Mouse (Mus musculus): ENCODE measurements around the gene Gca. TPM values are rescaled to one million over a fixed set of nuclear protein-coding genes. Genes with fewer than 3 reads are reported as not detected.

Gene Gca
- polyA plus RNA-seq, 1 experiment: 17.3 TPM

GRCm38 (mm10) chr2:62643405-62644305, 20.4 kb upstream of the Gca start:
- TF ChIP-seq CTCF (IDR thresholded peaks at IDR 0.05; ENCODE audit: control insufficient read depth, insufficient read depth, low read length): peak; percentile 85
- no peak for TF ChIP-seq POLR2A (IDR thresholded peaks at IDR 0.05; ENCODE audit: borderline replicate concordance, control insufficient read depth, low read depth, low read length)
- 43% methylated on average over 21 of the region's 21 CpGs for WGBS
- H3K4me1 ChIP-seq (ENCODE audit: control insufficient read depth, insufficient read depth, low read length): no peaks in the 10 kb centered on the region
- no peak overlapping the region for H3K27ac ChIP-seq (ENCODE audit: control insufficient read depth, insufficient read depth, low read depth, low read length, poor library complexity)
- peak overlapping the region; percentile 58 for H3K4me3 ChIP-seq (replicated peaks; ENCODE audit: control insufficient read depth, low read depth, low read length)

GRCm38 (mm10) chr2:62644891-62645290, 19.2 kb upstream of the Gca start:
- Histone ChIP-seq H3K4me1 (ENCODE audit: control insufficient read depth, insufficient read depth, low read length) (no peaks in the 10 kb centered on the region), H3K4me3 (replicated peaks; ENCODE audit: control insufficient read depth, low read depth, low read length) (peak overlapping the region; percentile 71), H3K27ac (ENCODE audit: control insufficient read depth, insufficient read depth, low read depth, low read length, poor library complexity) (no peak overlapping the region)
- TF ChIP-seq CTCF (IDR thresholded peaks at IDR 0.05; ENCODE audit: control insufficient read depth, insufficient read depth, low read length) (no peak), POLR2A (IDR thresholded peaks at IDR 0.05; ENCODE audit: borderline replicate concordance, control insufficient read depth, low read depth, low read length) (no peak)
- 67% methylated on average over 5 of the region's 5 CpGs for WGBS

- no peak for TF ChIP-seq POLR2A (IDR thresholded peaks at IDR 0.05; ENCODE audit: borderline replicate concordance, control insufficient read depth, low read depth, low read length)
- TF ChIP-seq CTCF (IDR thresholded peaks at IDR 0.05; ENCODE audit: control insufficient read depth, insufficient read depth, low read length): no peak
- peak overlapping the region; percentile 92 for H3K27ac ChIP-seq (ENCODE audit: control insufficient read depth, insufficient read depth, low read depth, low read length, poor library complexity)
These were observed 18.6 kb upstream of the Gca start for GRCm38 (mm10) chr2:62645475-62645874.

GRCm38 (mm10) chr2:62646014-62646645, 18.0 kb upstream of the Gca start, which contains the start of gene Ifih1:
Gene Ifih1 (minus strand): TSS chr2:62646255.
- under 1% methylated on average over 30 of the region's 30 CpGs for WGBS
- H3K27ac ChIP-seq (ENCODE audit: control insufficient read depth, insufficient read depth, low read depth, low read length, poor library complexity): peak within 1 kb of the TSS; percentile 92
- no peaks in the 10 kb centered on the region for H3K4me1 ChIP-seq (ENCODE audit: control insufficient read depth, insufficient read depth, low read length)
- H3K4me3 ChIP-seq (replicated peaks; ENCODE audit: control insufficient read depth, low read depth, low read length): peak within 1 kb of the TSS; percentile 71
- TF ChIP-seq POLR2A (IDR thresholded peaks at IDR 0.05; ENCODE audit: borderline replicate concordance, control insufficient read depth, low read depth, low read length): peak; percentile 55; the same call in 1 of the 2 replicates
- TF ChIP-seq CTCF (IDR thresholded peaks at IDR 0.05; ENCODE audit: control insufficient read depth, insufficient read depth, low read length): peak; percentile 65; the same call in 1 of the 2 replicates

More at GRCm38 (mm10) chr2:62645475-62645874, 18.6 kb upstream of the Gca start:
- WGBS: 7% methylated on average over 12 of the region's 12 CpGs
- peak overlapping the region; percentile 71 for H3K4me3 ChIP-seq (replicated peaks; ENCODE audit: control insufficient read depth, low read depth, low read length)
- H3K4me1 ChIP-seq (ENCODE audit: control insufficient read depth, insufficient read depth, low read length): no peaks in the 10 kb centered on the region

- H3K4me3 ChIP-seq (replicated peaks; ENCODE audit: control insufficient read depth, low read depth, low read length): no peak overlapping the region
- H3K27ac ChIP-seq (ENCODE audit: control insufficient read depth, insufficient read depth, low read depth, low read length, poor library complexity): no peak overlapping the region
- 32% methylated on average over 6 of the region's 6 CpGs for WGBS
- no peak for TF ChIP-seq POLR2A (IDR thresholded peaks at IDR 0.05; ENCODE audit: borderline replicate concordance, control insufficient read depth, low read depth, low read length)
- TF ChIP-seq CTCF (IDR thresholded peaks at IDR 0.05; ENCODE audit: control insufficient read depth, insufficient read depth, low read length): no peak
- H3K4me1 ChIP-seq (ENCODE audit: control insufficient read depth, insufficient read depth, low read length): no peaks in the 10 kb centered on the region
These were observed 17.3 kb upstream of the Gca start for GRCm38 (mm10) chr2:62646671-62647289.

- H3K4me1 ChIP-seq (ENCODE audit: control insufficient read depth, insufficient read depth, low read length): no peaks in the 10 kb centered on the region
- 61% methylated on average over 4 of the region's 4 CpGs for WGBS
- H3K27ac ChIP-seq (ENCODE audit: control insufficient read depth, insufficient read depth, low read depth, low read length, poor library complexity): no peak overlapping the region
- no peak for TF ChIP-seq CTCF (IDR thresholded peaks at IDR 0.05; ENCODE audit: control insufficient read depth, insufficient read depth, low read length)
- TF ChIP-seq POLR2A (IDR thresholded peaks at IDR 0.05; ENCODE audit: borderline replicate concordance, control insufficient read depth, low read depth, low read length): no peak
- no peak overlapping the region for H3K4me3 ChIP-seq (replicated peaks; ENCODE audit: control insufficient read depth, low read depth, low read length)
These were observed 12.2 kb upstream of the Gca start for GRCm38 (mm10) chr2:62651890-62652289.

- no peak for TF ChIP-seq CTCF (IDR thresholded peaks at IDR 0.05; ENCODE audit: control insufficient read depth, insufficient read depth, low read length)
- TF ChIP-seq POLR2A (IDR thresholded peaks at IDR 0.05; ENCODE audit: borderline replicate concordance, control insufficient read depth, low read depth, low read length): no peak
- Histone ChIP-seq H3K4me3 (replicated peaks; ENCODE audit: control insufficient read depth, low read depth, low read length) (no peak overlapping the region), H3K4me1 (ENCODE audit: control insufficient read depth, insufficient read depth, low read length) (no peaks in the 10 kb centered on the region), H3K27ac (ENCODE audit: control insufficient read depth, insufficient read depth, low read depth, low read length, poor library complexity) (no peak overlapping the region)
- 78% methylated on average over 4 of the region's 4 CpGs for WGBS
These were observed 11.6 kb upstream of the Gca start for GRCm38 (mm10) chr2:62652466-62652865.
